Mouse (Mus musculus) ES-Bruce4 (cell line): ENCODE results near the gene Mok. TPM values are rescaled to one million over a fixed set of nuclear protein-coding genes. Genes with fewer than 3 reads are reported as not detected.

Experiments used
- H3K27ac ChIP-seq: 2 replicates; pipeline ENCODE4 v1.5.1; 2012; ENCODE audit warnings: low read length, inconsistent platforms; ENCODE audit not compliant: insufficient read depth
- H3K27me3 ChIP-seq: 2 replicates; pipeline ENCODE4 v1.6.1; 2012; ENCODE audit warnings: mild to moderate bottlenecking, low read length, inconsistent platforms; ENCODE audit not compliant: control insufficient read depth, poor library complexity, insufficient read depth, severe bottlenecking
- H3K36me3 ChIP-seq: 2 replicates; pipeline ENCODE4 v1.6.1; 2012; ENCODE audit warnings: inconsistent platforms, mild to moderate bottlenecking, low read length, moderate library complexity; ENCODE audit not compliant: control insufficient read depth, poor library complexity, insufficient read depth, severe bottlenecking
- H3K4me1 ChIP-seq: one replicate; pipeline ENCODE4 v1.8.1; 2011; ENCODE audit warnings: low read length; ENCODE audit not compliant: control insufficient read depth, insufficient read depth
- H3K4me3 ChIP-seq: 2 replicates; pipeline ENCODE4 v1.5.1; 2011; ENCODE audit warnings: low read depth, mild to moderate bottlenecking, low read length
- H3K9ac ChIP-seq: 2 replicates; pipeline ENCODE4 v1.6.1; 2012; ENCODE audit warnings: low read depth, mild to moderate bottlenecking, inconsistent platforms; ENCODE audit not compliant: poor library complexity, severe bottlenecking
- H3K9me3 ChIP-seq: replicated peaks from 2 replicates; pipeline ENCODE4 v1.6.1; 2012; ENCODE audit warnings: mild to moderate bottlenecking, low read length, inconsistent platforms; ENCODE audit not compliant: control insufficient read depth, poor library complexity, insufficient read depth, severe bottlenecking
- CTCF ChIP-seq: IDR thresholded peaks from one replicate; pipeline ENCODE4 v1.8.1; 2011; ENCODE audit warnings: low read depth, low read length
- EP300 ChIP-seq: IDR thresholded peaks from 2 replicates; pipeline ENCODE4 v1.6.1; 2011; ENCODE audit warnings: low read depth, low read length; ENCODE audit not compliant: insufficient read depth
- POLR2A ChIP-seq: IDR thresholded peaks from one replicate; pipeline ENCODE4 v1.8.1; 2011; ENCODE audit warnings: low read length; ENCODE audit not compliant: insufficient read depth
- polyA plus RNA-seq: library from polyadenylated mRNA; stranded (reverse); fragments of >200 nt; gene quantifications from 2 replicates; pipeline ENCODE4 v1.2.4, GENCODE M21; 2011; ENCODE audit warnings: low read depth; ENCODE audit not compliant: missing spikeins, insufficient read depth, insufficient read length

The Mok gene
- polyA plus RNA-seq, 1 experiment = 33.4 TPM

GRCm38 (mm10) chr12:110786243-110786642 is 54.5 kb downstream of the Mok start:
- Histone ChIP-seq H3K27ac (no peak overlapping the region), H3K9me3 (no peaks in the 10 kb centered on the region)
- TF ChIP-seq EP300 (no peak), POLR2A (no peak), CTCF (no peak)

GRCm38 (mm10) chr12:110784211-110784610 is 56.5 kb downstream of the Mok start:
- H3K36me3 ChIP-seq = peaks cover 11% of the 10 kb centered on the region
- H3K27ac ChIP-seq = no peak overlapping the region
- TF ChIP-seq CTCF = no peak
- no peak for TF ChIP-seq POLR2A
- TF ChIP-seq EP300 = no peak
- no peaks in the 10 kb centered on the region for H3K9me3 ChIP-seq
- no peaks in the 10 kb centered on the region for H3K4me1 ChIP-seq
- no peak overlapping the region for H3K4me3 ChIP-seq
- H3K27me3 ChIP-seq = no peaks in the 10 kb centered on the region
- no peak overlapping the region for H3K9ac ChIP-seq

More at GRCm38 (mm10) chr12:110786243-110786642, 54.5 kb downstream of the Mok start:
- no peak overlapping the region for H3K9ac ChIP-seq
- H3K36me3 ChIP-seq = no peaks in the 10 kb centered on the region
- H3K4me1 ChIP-seq = no peaks in the 10 kb centered on the region
- no peaks in the 10 kb centered on the region for H3K27me3 ChIP-seq
- no peak overlapping the region for H3K4me3 ChIP-seq

- H3K36me3 ChIP-seq = peaks cover 12% of the 10 kb centered on the region
- H3K9ac ChIP-seq = no peak overlapping the region
- TF ChIP-seq CTCF (no peak), EP300 (no peak), POLR2A (no peak)
- H3K27me3 ChIP-seq = no peaks in the 10 kb centered on the region
- H3K27ac ChIP-seq = no peak overlapping the region
- no peaks in the 10 kb centered on the region for H3K4me1 ChIP-seq
- no peaks in the 10 kb centered on the region for H3K9me3 ChIP-seq
- H3K4me3 ChIP-seq = no peak overlapping the region
Measured at GRCm38 (mm10) chr12:110782278-110782677, 58.5 kb downstream of the Mok start.

GRCm38 (mm10) chr12:110781181-110781580 is 59.6 kb downstream of the Mok start:
- Histone ChIP-seq H3K9ac (no peak overlapping the region), H3K4me1 (no peaks in the 10 kb centered on the region), H3K27me3 (no peaks in the 10 kb centered on the region), H3K27ac (no peak overlapping the region), H3K9me3 (no peaks in the 10 kb centered on the region), H3K4me3 (no peak overlapping the region), H3K36me3 (peaks cover 12% of the 10 kb centered on the region)
- TF ChIP-seq EP300 (no peak), POLR2A (no peak), CTCF (no peak)

- no peaks in the 10 kb centered on the region for H3K4me1 ChIP-seq
- H3K9me3 ChIP-seq = no peaks in the 10 kb centered on the region
- no peak overlapping the region for H3K9ac ChIP-seq
- H3K27me3 ChIP-seq = no peaks in the 10 kb centered on the region
- no peak overlapping the region for H3K4me3 ChIP-seq
- peaks cover 12% of the 10 kb centered on the region for H3K36me3 ChIP-seq
- no peak for TF ChIP-seq POLR2A
- no peak for TF ChIP-seq CTCF
- no peak for TF ChIP-seq EP300
- H3K27ac ChIP-seq = no peak overlapping the region
Measured at GRCm38 (mm10) chr12:110779296-110779695, 61.4 kb downstream of the Mok start.

- no peak for TF ChIP-seq POLR2A
- no peak for TF ChIP-seq CTCF
- no peak for TF ChIP-seq EP300
- H3K36me3 ChIP-seq = peaks cover 12% of the 10 kb centered on the region
- H3K4me3 ChIP-seq = no peak overlapping the region
- no peak overlapping the region for H3K9ac ChIP-seq
- H3K27ac ChIP-seq = no peak overlapping the region
- H3K4me1 ChIP-seq = no peaks in the 10 kb centered on the region
- no peaks in the 10 kb centered on the region for H3K9me3 ChIP-seq
- H3K27me3 ChIP-seq = no peaks in the 10 kb centered on the region
Measured at GRCm38 (mm10) chr12:110777853-110778252, 62.9 kb downstream of the Mok start.
